ENCODE assay signal across 9 mouse cellular contexts in genomic region chr17:25397804-25398519, GRCm38 (mm10). TPM values are rescaled to one million over a fixed set of nuclear protein-coding genes. Genes with fewer than 3 reads are reported as not detected.
DNase-seq lines count a peak whose midpoint lies in the region; ATAC-seq and TF ChIP-seq lines count a peak whose summit lies in the region.
"Had no signal": no experiment of that assay in that cellular context is flagged by ENCODE, and none has a peak within 500 bp of the region (broad histone marks: within the 10 kb centered on the region; RNA-seq: fewer than 3 reads in every experiment).

No protein-coding gene starts in this region.

- DNase-seq in G1E (ENCODE audit: low spot score) = peak; percentile 69
- peak; percentile 43 for DNase-seq in cerebellum, adult 11 months
- peak; percentile 62 to 85 for DNase-seq in layer of hippocampus, adult 18-20 months (ENCODE audit: low spot score in 2 of 2)
- DNase-seq in lung, embryonic 14.5 days = peak; percentile 92
- peak; percentile 78 for DNase-seq in ovary, postnatal 36 days (ENCODE audit: low spot score)
- peak; percentile 59 for DNase-seq in thymus, postnatal 14 days

- peaks cover 2% of the 10 kb centered on the region; the same call in 1 of the 2 replicates for H3K4me1 ChIP-seq in G1E (ENCODE audit: insufficient read depth, low read depth, low read length)
- peaks cover 12% of the 10 kb centered on the region for H3K4me1 ChIP-seq in forebrain, embryonic 15.5 days
- no peaks in the 10 kb centered on the region for H3K4me1 ChIP-seq in lung, embryonic 14.5 days (ENCODE audit: insufficient read depth)

- no peak overlapping the region for H3K27ac ChIP-seq in forebrain, embryonic 15.5 days (replicated peaks)
- H3K27ac ChIP-seq in lung, embryonic 14.5 days (ENCODE audit: low read depth) = no peak overlapping the region

- no peak overlapping the region for H3K4me2 ChIP-seq in forebrain, embryonic 15.5 days (replicated peaks)
- no peak overlapping the region for H3K4me2 ChIP-seq in lung, embryonic 14.5 days

- no peaks in the 10 kb centered on the region for H3K36me3 ChIP-seq in G1E (replicated peaks)
- no peaks in the 10 kb centered on the region for H3K36me3 ChIP-seq in forebrain, embryonic 15.5 days
- no peaks in the 10 kb centered on the region for H3K36me3 ChIP-seq in lung, embryonic 14.5 days (ENCODE audit: insufficient read depth)

- no peak overlapping the region for H3K9ac ChIP-seq in forebrain, embryonic 15.5 days (replicated peaks)
- no peak overlapping the region for H3K9ac ChIP-seq in lung, embryonic 14.5 days

- H3K27me3 ChIP-seq in G1E (ENCODE audit: insufficient read depth, low read length) = peaks cover 2% of the 10 kb centered on the region; the same call in 1 of the 2 replicates
- H3K27me3 ChIP-seq in forebrain, embryonic 15.5 days = peaks cover 44% of the 10 kb centered on the region
- H3K27me3 ChIP-seq in lung, embryonic 14.5 days (ENCODE audit: insufficient read depth, low read length) = no peaks in the 10 kb centered on the region

- no peaks in the 10 kb centered on the region for H3K9me3 ChIP-seq in G1E (replicated peaks)
- no peaks in the 10 kb centered on the region for H3K9me3 ChIP-seq in forebrain, embryonic 15.5 days
- H3K9me3 ChIP-seq in lung, embryonic 14.5 days (ENCODE audit: low read depth, low read length) = no peaks in the 10 kb centered on the region

- ATAC-seq in G1E (ENCODE audit: extremely low read depth, insufficient number of reproducible peaks, low FRiP score, poor library complexity, severe bottlenecking) = no peak
- ATAC-seq in forebrain, embryonic 15.5 days (replicated peaks) = peak; percentile 66
- peak; percentile 53 to 68; a peak in 2 of 4 replicates for ATAC-seq in hematopoietic stem cell, adult 5-6 weeks (replicated peaks in 1 of 2; ENCODE audit: insufficient read depth in 1 of 2, low FRiP score in 2 of 2, low TSS enrichment in 1 of 2, low read depth in 1 of 2, poor library complexity in 2 of 2, severe bottlenecking in 2 of 2)
- ATAC-seq in lung, embryonic 14.5 days (ENCODE audit: insufficient read depth) = peak; percentile 56

- TF ChIP-seq CTCF in G1E (IDR thresholded peaks at IDR 0.05; ENCODE audit: low read depth, low read length) = peak; percentile 68
- peak; percentile 99 for TF ChIP-seq CTCF in lung, embryonic 14.5 days (IDR thresholded peaks at IDR 0.05; ENCODE audit: low read depth)

- no peak overlapping the region; the same call in 1 of the 2 replicates for H3K4me3 ChIP-seq in G1E (ENCODE audit: low read depth, low read length)
- no peak overlapping the region for H3K4me3 ChIP-seq in forebrain, embryonic 15.5 days
- no peak overlapping the region for H3K4me3 ChIP-seq in lung, embryonic 14.5 days (ENCODE audit: low read depth, low read length)

- 23% methylated on average over 14 of the region's 14 CpGs for WGBS in forebrain, embryonic 15.5 days
- WGBS in lung, embryonic 14.5 days = 32% methylated on average over 14 of the region's 14 CpGs

RNA-seq across cellular contexts. Expression of gene Tpsg1, which starts 28.9 kb away (rescaled TPM):
- total RNA-seq in G1E (2014; fragmentation: Nextera tagmentation) = not detected in 2 replicates
- total RNA-seq in G1E (2017) = 0.60 and 0.70 TPM in 2 replicates
- not detected in 2 replicates for polyA plus RNA-seq in G1E (2012)
- 0.77 and 0.94 TPM in 2 replicates for polyA plus RNA-seq in forebrain, embryonic 15.5 days (2015; fragmentation: Nextera tagmentation; extraction: Ambion mirVana)
- total RNA-seq in hematopoietic stem cell, adult 5-6 weeks (2017) = not detected in 2 replicates
- total RNA-seq in layer of hippocampus, adult 18-20 months (2021) = not detected
- 0.25 and 0.31 TPM in 2 replicates for polyA plus RNA-seq in lung, embryonic 14.5 days (2014; fragmentation: Nextera tagmentation; extraction: Ambion mirVana)
- polyA plus RNA-seq: gonadal fat pad, adult 2 months had no signal

RNA-seq across cellular contexts. Expression of gene Tpsb2, which starts 31.9 kb away (rescaled TPM):
- total RNA-seq in G1E (2014; fragmentation: Nextera tagmentation) = 0.58 TPM in 1 of 2 replicates, not detected in the other
- total RNA-seq in G1E (2017) = 12.9 and 15.4 TPM in 2 replicates
- not detected in 2 replicates for polyA plus RNA-seq in G1E (2012)
- polyA plus RNA-seq in forebrain, embryonic 15.5 days (2015; fragmentation: Nextera tagmentation; extraction: Ambion mirVana) = not detected in 2 replicates
- total RNA-seq in hematopoietic stem cell, adult 5-6 weeks (2017) = not detected in 2 replicates
- under 1 TPM in 1 of 2 experiments, not detected in 1; 0.30 TPM for total RNA-seq in layer of hippocampus, adult 18-20 months (2021)
- polyA plus RNA-seq in lung, embryonic 14.5 days (2014; fragmentation: Nextera tagmentation; extraction: Ambion mirVana) = 1.3 and 2.4 TPM in 2 replicates

RNA-seq across cellular contexts. Expression of gene Cacna1h, which starts 35.6 kb away (rescaled TPM):
- total RNA-seq in G1E (2014; fragmentation: Nextera tagmentation) = not detected in 2 replicates
- under 0.01 and 0.22 TPM in 2 replicates for total RNA-seq in G1E (2017)
- polyA plus RNA-seq in G1E (2012) = not detected in 2 replicates
- polyA plus RNA-seq in forebrain, embryonic 15.5 days (2015; fragmentation: Nextera tagmentation; extraction: Ambion mirVana) = 13.8 and 15.8 TPM in 2 replicates
- 0.74 TPM in 1 of 2 replicates, not detected in the other for total RNA-seq in hematopoietic stem cell, adult 5-6 weeks (2017)
- 100 to 1,000 TPM; 101 to 115 TPM for total RNA-seq in layer of hippocampus, adult 18-20 months (2021)
- 3.6 and 4.4 TPM in 2 replicates for polyA plus RNA-seq in lung, embryonic 14.5 days (2014; fragmentation: Nextera tagmentation; extraction: Ambion mirVana)

RNA-seq across cellular contexts. Expression of gene Tpsab1, which starts 52.6 kb away (rescaled TPM):
- total RNA-seq in G1E (2014; fragmentation: Nextera tagmentation) = 0.75 TPM in 1 of 2 replicates, not detected in the other
- 14.2 and 14.5 TPM in 2 replicates for total RNA-seq in G1E (2017)
- 0.12 and 0.14 TPM in 2 replicates for polyA plus RNA-seq in G1E (2012)
- polyA plus RNA-seq in forebrain, embryonic 15.5 days (2015; fragmentation: Nextera tagmentation; extraction: Ambion mirVana) = not detected in 2 replicates
- total RNA-seq in hematopoietic stem cell, adult 5-6 weeks (2017) = not detected in 2 replicates
- not detected for total RNA-seq in layer of hippocampus, adult 18-20 months (2021)
- not detected in 2 replicates for polyA plus RNA-seq in lung, embryonic 14.5 days (2014; fragmentation: Nextera tagmentation; extraction: Ambion mirVana)

RNA-seq across cellular contexts. Expression of gene Tekt4, which starts 56.5 kb away (rescaled TPM):
- total RNA-seq in G1E (2014; fragmentation: Nextera tagmentation) = not detected in 2 replicates
- total RNA-seq in G1E (2017) = not detected in 2 replicates
- polyA plus RNA-seq in G1E (2012) = not detected in 2 replicates
- polyA plus RNA-seq in forebrain, embryonic 15.5 days (2015; fragmentation: Nextera tagmentation; extraction: Ambion mirVana) = 1.00 and 1.9 TPM in 2 replicates
- total RNA-seq in hematopoietic stem cell, adult 5-6 weeks (2017) = not detected in 2 replicates
- total RNA-seq in layer of hippocampus, adult 18-20 months (2021) = 1 to 10 TPM; 2.1 TPM
- 0.18 and 0.20 TPM in 2 replicates for polyA plus RNA-seq in lung, embryonic 14.5 days (2014; fragmentation: Nextera tagmentation; extraction: Ambion mirVana)

Comparison
In these comparisons a context has a peak if more than half of its experiments do, and no peak if none do; other contexts are left out.
1. RNA of gene Cacna1h, which starts 35.6 kb away (total RNA-seq): 101 to 115 TPM in layer of hippocampus, adult 18-20 months; 0.74 TPM in hematopoietic stem cell, adult 5-6 weeks and under 0.01 to 0.22 TPM in G1E; every median in the first group is over 10 times any median in the second.
2. Peak in every context shown above with its lines, with median percentiles within 50 percentile points of each other: DNase-seq.